In the genomic region with DNA sequence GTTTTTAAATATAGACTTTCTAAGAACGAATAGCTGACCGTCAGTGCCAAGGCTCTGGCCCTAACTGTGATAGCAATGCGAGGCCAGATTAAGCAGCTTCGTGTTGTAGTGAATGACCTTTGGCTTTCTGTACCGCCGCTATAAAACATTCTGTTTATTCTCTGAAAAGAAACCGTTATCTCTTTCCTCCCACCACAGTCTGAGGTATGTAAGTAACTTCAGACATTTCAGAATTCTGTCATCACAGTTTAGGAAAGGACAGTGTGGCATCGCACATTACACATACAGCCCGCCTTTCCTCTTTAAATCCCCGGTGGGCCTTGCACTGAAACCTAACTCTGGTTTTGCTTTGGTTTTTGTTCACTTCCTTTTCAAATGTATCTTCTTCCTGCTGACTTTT, we compare ENCODE assay signal across 35 mouse cellular contexts. TPM values are rescaled to one million over a fixed set of nuclear protein-coding genes. Genes with fewer than 3 reads are reported as not detected.
A peak's percentile ranks its signal among the peaks of the same experiment; 100 is the strongest.
DNase-seq lines count a peak whose midpoint lies in the region; ATAC-seq and TF ChIP-seq lines count a peak whose summit lies in the region.
"Had no signal": no experiment of that assay in that cellular context is flagged by ENCODE, and none has a peak within 500 bp of the region (broad histone marks: within the 10 kb centered on the region; RNA-seq: fewer than 3 reads in every experiment).

No protein-coding gene starts in this region.

- TF ChIP-seq CTCF in kidney, postnatal 0 days (IDR thresholded peaks at IDR 0.05; ENCODE audit: low read depth) = no peak

- ATAC-seq in kidney, postnatal 0 days (replicated peaks; ENCODE audit: low FRiP score, low read depth) = no peak
- no peak for ATAC-seq in midbrain, embryonic 11.5 days (ENCODE audit: low FRiP score)
- no peak for ATAC-seq in midbrain, embryonic 13.5 days
- ATAC-seq in erythroblast, adult 5-6 weeks (replicated peaks; ENCODE audit: low FRiP score, poor library complexity, severe bottlenecking) = no peak
- ATAC-seq: forebrain, embryonic 16.5 days; intestine, postnatal 0 days had no signal

- no peak overlapping the region for H3K9ac ChIP-seq in kidney, postnatal 0 days (ENCODE audit: low read depth, low read length)
- H3K9ac ChIP-seq in midbrain, embryonic 11.5 days (ENCODE audit: low read length) = no peak overlapping the region
- H3K9ac ChIP-seq in midbrain, embryonic 13.5 days (replicated peaks) = no peak overlapping the region
- H3K9ac ChIP-seq: embryonic facial prominence, embryonic 12.5 days; heart, embryonic 13.5 days; hindbrain, embryonic 14.5 days; limb, embryonic 13.5 days; liver, embryonic 13.5 days; lung, embryonic 15.5 days; midbrain, embryonic 15.5 days had no signal

- no peak overlapping the region for H3K4me2 ChIP-seq in kidney, postnatal 0 days (ENCODE audit: low read length)
- no peak overlapping the region for H3K4me2 ChIP-seq in midbrain, embryonic 11.5 days
- H3K4me2 ChIP-seq in midbrain, embryonic 13.5 days (replicated peaks) = no peak overlapping the region
- H3K4me2 ChIP-seq: embryonic facial prominence, embryonic 12.5 days; heart, embryonic 13.5 days; hindbrain, embryonic 14.5 days; limb, embryonic 13.5 days; liver, embryonic 13.5 days; lung, embryonic 15.5 days; midbrain, embryonic 15.5 days had no signal

- no peak overlapping the region for H3K27ac ChIP-seq in kidney, postnatal 0 days
- H3K27ac ChIP-seq in midbrain, embryonic 11.5 days (ENCODE audit: low read depth, low read length) = no peak overlapping the region
- H3K27ac ChIP-seq in midbrain, embryonic 13.5 days = no peak overlapping the region
- H3K27ac ChIP-seq: embryonic facial prominence, embryonic 12.5 days; gastrocnemius, adult 2 months; heart, embryonic 13.5 days; hindbrain, embryonic 14.5 days; limb, embryonic 13.5 days; liver, embryonic 13.5 days; lung, embryonic 15.5 days; macrophage; midbrain, embryonic 15.5 days; stomach, postnatal 0 days had no signal

- DNase-seq in kidney, postnatal 0 days (ENCODE audit: low spot score) = peak; percentile 27
- DNase-seq in kidney, postnatal 10 days = no peak
- DNase-seq in midbrain, embryonic 11.5 days (ENCODE audit: low spot score, missing footprints) = peak; percentile 83
- peak; percentile 69 for DNase-seq in ES-CJ7 (ENCODE audit: low read depth, low spot score)
- peak; percentile 22 for DNase-seq in yolk sac, embryonic 10.5 days (ENCODE audit: low spot score)
- DNase-seq: adrenal gland, postnatal 10 days; cerebellum, adult 8-10 months; cerebellum, postnatal 36 days; gastrocnemius, adult 2 months; gastrocnemius, postnatal 36 days; heart, adult 18-20 months; heart, postnatal 10 days; layer of hippocampus, adult 9-11 months; liver, embryonic 13.5 days; right cerebral cortex, postnatal 4 days; thymus, adult 18-20 months; thymus, postnatal 36 days had no signal

- H3K4me1 ChIP-seq in kidney, postnatal 0 days (replicated peaks; ENCODE audit: insufficient read depth, low read length) = no peaks in the 10 kb centered on the region
- no peaks in the 10 kb centered on the region for H3K4me1 ChIP-seq in midbrain, embryonic 11.5 days (ENCODE audit: control insufficient read depth, insufficient read depth, low read length)
- no peaks in the 10 kb centered on the region for H3K4me1 ChIP-seq in midbrain, embryonic 13.5 days (replicated peaks)
- H3K4me1 ChIP-seq: embryonic facial prominence, embryonic 12.5 days; heart, embryonic 13.5 days; limb, embryonic 13.5 days; liver, embryonic 13.5 days; lung, embryonic 15.5 days; midbrain, embryonic 15.5 days had no signal

- no peaks in the 10 kb centered on the region for H3K27me3 ChIP-seq in kidney, postnatal 0 days (ENCODE audit: insufficient read depth, low read length)
- no peaks in the 10 kb centered on the region for H3K27me3 ChIP-seq in midbrain, embryonic 11.5 days (ENCODE audit: control insufficient read depth, insufficient read depth, low read length)
- no peaks in the 10 kb centered on the region for H3K27me3 ChIP-seq in midbrain, embryonic 13.5 days
- H3K27me3 ChIP-seq: embryonic facial prominence, embryonic 12.5 days; heart, embryonic 13.5 days; limb, embryonic 13.5 days; liver, embryonic 13.5 days; lung, embryonic 15.5 days; midbrain, embryonic 15.5 days had no signal

- WGBS in kidney, postnatal 0 days = 57% methylated on average over 10 of the region's 10 CpGs
- WGBS in midbrain, embryonic 11.5 days = 63% methylated on average over 10 of the region's 10 CpGs
- 65% methylated on average over 10 of the region's 10 CpGs for whole genome bisulfite sequencing in midbrain, embryonic 13.5 days

- no peak overlapping the region for H3K4me3 ChIP-seq in kidney, postnatal 0 days (replicated peaks; ENCODE audit: low read depth, low read length)
- H3K4me3 ChIP-seq in midbrain, embryonic 11.5 days (ENCODE audit: low read depth, low read length) = no peak overlapping the region
- no peak overlapping the region for H3K4me3 ChIP-seq in midbrain, embryonic 13.5 days (replicated peaks)
- H3K4me3 ChIP-seq: embryonic facial prominence, embryonic 12.5 days; erythroblast, embryonic 14.5 days; gastrocnemius, adult 2 months; heart, embryonic 13.5 days; limb, embryonic 13.5 days; liver, embryonic 13.5 days; lung, embryonic 15.5 days; midbrain, embryonic 15.5 days had no signal

- peaks cover 15% of the 10 kb centered on the region for H3K9me3 ChIP-seq in kidney, postnatal 0 days (replicated peaks; ENCODE audit: low read length)
- peaks cover 35% of the 10 kb centered on the region for H3K9me3 ChIP-seq in midbrain, embryonic 11.5 days (ENCODE audit: control insufficient read depth, low read length)
- H3K9me3 ChIP-seq in midbrain, embryonic 13.5 days = peaks cover 48% of the 10 kb centered on the region

- H3K36me3 ChIP-seq in kidney, postnatal 0 days (ENCODE audit: insufficient read depth, low read length) = no peaks in the 10 kb centered on the region
- H3K36me3 ChIP-seq in midbrain, embryonic 11.5 days (ENCODE audit: control insufficient read depth, insufficient read depth, low read length) = no peaks in the 10 kb centered on the region
- no peaks in the 10 kb centered on the region for H3K36me3 ChIP-seq in midbrain, embryonic 13.5 days
- H3K36me3 ChIP-seq: embryonic facial prominence, embryonic 12.5 days; heart, embryonic 13.5 days; limb, embryonic 13.5 days; liver, embryonic 13.5 days; lung, embryonic 15.5 days; midbrain, embryonic 15.5 days had no signal

RNA-seq across cellular contexts. Expression of gene Zfp978, which starts 56.8 kb away (rescaled TPM):
- polyA plus RNA-seq in kidney, postnatal 0 days (2015; fragmentation: Nextera tagmentation; extraction: Ambion mirVana) = 0.14 and 0.17 TPM in 2 replicates
- 0.23 and 0.29 TPM in 2 replicates for polyA plus RNA-seq in midbrain, embryonic 11.5 days (2014; fragmentation: Nextera tagmentation; extraction: Ambion mirVana)
- polyA plus RNA-seq in midbrain, embryonic 13.5 days (2015; fragmentation: Nextera tagmentation; extraction: Ambion mirVana) = 0.13 TPM in 1 of 2 replicates, not detected in the other
- not detected in 2 replicates for total RNA-seq in erythroblast, adult 5-6 weeks (2015; ENCODE audit: low replicate concordance)
- not detected in 2 replicates for total RNA-seq in erythroblast, adult 5-6 weeks (2017; ENCODE audit: low replicate concordance)
- total RNA-seq: gastrocnemius, adult 2 months; gastrocnemius, postnatal 36 days; hematopoietic stem cell, adult 5-6 weeks; left cerebral cortex, postnatal 10 days; megakaryocyte-erythroid progenitor cell, adult 5-6 weeks had no signal
- polyA plus RNA-seq: embryonic facial prominence, embryonic 12.5 days; erythroblast, embryonic 14.5 days; forebrain, embryonic 16.5 days; hindbrain, embryonic 14.5 days; intestine, postnatal 0 days; kidney, embryonic 16.5 days; limb, embryonic 13.5 days; macrophage; midbrain, embryonic 15.5 days; spleen, adult 2 months; stomach, postnatal 0 days had no signal
